Mouse (Mus musculus) gastrocnemius, postnatal 25 days (tissue): ENCODE results near the gene Coro1b. TPM values are rescaled to one million over a fixed set of nuclear protein-coding genes. Genes with fewer than 3 reads are reported as not detected.

Experiments used
- DNase-seq: peaks from one replicate; pipeline ENCODE4 v3.0.0; 2022
- total RNA-seq, 2 experiments: library from RNA; stranded (reverse); gene quantifications; 1 replicate in 1 of 2; 2 replicates in 1 of 2; pipeline ENCODE4 v1.2.3; 2021

The Coro1b gene
- total RNA-seq, 2 experiments from 2014 or later = 15.9 to 24.1 TPM

DNA sequence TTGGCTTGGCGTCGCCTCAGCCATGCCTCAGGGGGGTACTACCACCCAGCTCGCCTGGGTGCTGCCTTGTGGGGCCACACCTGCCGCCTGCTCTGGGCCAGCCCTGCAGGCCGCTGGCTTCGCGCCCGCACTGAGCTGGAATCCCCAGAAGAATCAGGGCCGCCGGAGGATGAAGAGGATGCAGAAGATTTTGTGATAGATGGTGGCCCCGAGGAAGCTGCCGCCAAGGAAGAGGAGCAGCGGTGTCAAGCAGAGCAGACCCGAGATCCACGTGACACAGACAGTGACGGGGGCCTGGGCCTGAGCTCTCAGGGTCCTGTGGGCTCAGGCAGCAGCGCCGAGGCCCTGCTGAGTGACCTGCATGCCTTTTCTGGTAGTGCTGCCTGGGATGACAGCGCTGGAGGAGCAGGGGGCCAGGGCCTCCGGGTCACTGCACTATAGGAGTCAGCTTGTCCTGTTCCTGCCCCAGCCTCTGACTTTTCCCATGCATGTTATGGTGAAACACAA is 7.7 kb downstream of the Coro1b start:
- no peak for DNase-seq

DNA sequence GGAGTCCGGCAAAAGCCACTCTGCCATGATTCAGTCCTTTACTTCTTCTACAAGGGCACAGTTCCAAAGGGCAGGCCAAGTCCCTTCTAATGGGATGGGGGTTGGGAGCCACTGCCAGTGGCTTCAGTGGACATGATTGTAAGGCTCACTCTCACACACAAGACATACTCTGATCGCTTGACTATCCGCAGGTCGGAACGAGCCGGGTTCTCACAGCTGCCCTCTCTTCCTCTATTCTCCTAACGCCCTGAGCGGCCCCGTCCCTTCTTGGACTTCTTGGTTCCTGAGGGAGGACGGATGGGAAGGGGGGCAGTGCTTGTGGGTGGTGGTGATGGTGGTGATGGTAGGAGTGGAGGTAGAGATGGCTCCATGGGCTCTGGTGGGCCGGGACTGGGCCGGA is 8.4 kb downstream of the Coro1b start:
- DNase-seq = no peak

DNA sequence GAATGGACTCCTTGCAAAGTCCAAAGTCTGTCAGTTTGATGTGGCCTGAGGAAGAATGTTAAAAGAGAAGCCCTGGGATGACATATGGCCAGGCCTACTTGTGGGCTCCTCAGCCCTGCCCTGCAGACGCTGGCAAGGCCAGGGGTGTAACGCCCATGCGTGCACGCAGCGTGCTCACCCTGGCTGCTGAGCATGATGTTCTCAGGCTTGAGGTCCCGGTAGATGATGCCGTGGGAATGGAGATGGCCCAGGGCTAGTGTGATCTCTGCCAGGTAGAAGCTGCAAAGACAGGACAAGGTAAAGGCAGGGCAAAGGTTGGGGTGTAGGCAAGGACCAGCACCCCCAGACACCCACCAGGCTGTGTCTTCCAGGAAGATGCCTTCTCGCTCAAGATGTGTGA is 10.6 kb downstream of the Coro1b start:
- no peak for DNase-seq

DNA sequence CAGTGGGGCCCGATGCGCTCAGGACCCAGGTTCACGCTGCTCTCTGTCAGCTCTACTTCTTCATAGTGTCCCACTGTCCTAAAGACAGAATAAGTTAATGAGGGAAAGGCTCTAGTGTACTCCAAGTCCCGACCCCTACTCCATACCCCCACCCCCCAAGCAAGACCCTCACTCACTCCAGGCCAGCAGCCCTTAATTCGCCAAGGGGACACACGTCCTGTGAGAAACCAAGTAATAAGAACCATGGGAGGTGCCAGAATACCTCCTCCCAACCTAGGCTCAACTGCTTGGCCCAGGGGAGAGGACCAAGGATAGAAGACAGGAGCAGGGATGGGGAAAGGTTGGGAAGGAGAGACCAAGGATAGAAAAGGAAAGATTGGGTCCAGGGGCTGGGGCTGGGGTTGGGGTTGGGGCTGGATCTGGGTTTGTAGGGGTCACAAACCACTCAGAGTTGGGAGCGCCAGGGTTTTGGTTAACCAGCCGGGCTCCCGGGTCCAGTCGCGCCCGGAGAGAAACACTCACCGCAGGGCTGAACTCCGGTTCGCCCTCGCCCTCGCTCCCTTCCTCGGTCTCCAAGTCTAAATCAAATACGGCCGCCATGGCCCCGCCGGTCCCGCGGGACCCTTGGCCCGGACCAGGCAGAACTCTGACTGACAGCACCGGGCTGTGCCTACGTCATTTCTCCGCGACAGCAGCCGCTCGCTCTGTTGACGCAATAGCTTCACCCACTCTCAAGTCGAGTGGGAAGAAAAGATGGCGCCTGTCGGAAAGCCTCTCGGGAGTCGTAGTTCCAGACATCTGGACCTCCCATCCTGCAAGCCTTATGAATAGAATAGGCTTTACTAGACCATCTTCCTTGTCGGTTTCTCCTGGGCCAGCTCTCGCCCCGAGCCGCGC is 14.5 kb downstream of the Coro1b start, which contains the start of gene Rps6kb2:
Gene Rps6kb2, minus strand, starts transcription at position 709 of the 897 bp plus-strand sequence.
- DNase-seq = peak; percentile 96

DNA sequence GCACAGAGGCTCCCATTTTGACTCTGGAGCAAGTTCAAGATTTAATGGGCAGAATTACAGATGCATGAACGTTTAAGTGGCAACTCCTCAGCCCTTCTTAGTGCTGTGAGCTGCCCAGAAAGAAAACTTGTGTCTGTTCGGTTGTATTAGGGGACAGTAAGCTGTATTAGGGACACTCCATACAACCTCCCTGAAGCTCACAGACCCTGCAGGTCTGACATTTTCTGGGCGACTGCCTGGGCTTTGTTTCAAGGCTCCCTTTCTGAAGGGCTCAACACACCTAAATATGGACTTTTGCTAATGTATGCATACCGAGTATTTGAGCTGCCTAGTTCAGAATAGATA is 15.1 kb downstream of the Coro1b start:
- no peak for DNase-seq

DNA sequence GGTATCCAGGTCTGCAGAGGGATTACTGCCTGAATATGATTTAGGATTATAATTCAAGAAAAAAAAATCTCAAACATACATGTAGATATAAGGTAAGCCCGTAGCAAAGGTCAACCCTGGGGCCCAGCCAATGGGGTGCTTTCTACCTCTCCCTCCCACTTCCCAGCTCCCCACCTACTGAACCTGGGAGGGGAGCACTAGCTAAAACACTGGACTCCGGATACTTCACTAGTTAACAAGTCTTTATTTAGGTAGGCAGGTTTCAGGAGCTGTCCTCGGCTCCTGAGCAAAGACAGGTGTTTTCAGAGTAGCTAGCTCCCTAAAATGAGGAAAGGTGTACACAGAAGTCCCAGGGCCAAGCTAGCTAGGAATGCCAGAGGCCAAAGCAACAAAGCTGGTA is 15.7 kb downstream of the Coro1b start:
- no peak for DNase-seq

DNA sequence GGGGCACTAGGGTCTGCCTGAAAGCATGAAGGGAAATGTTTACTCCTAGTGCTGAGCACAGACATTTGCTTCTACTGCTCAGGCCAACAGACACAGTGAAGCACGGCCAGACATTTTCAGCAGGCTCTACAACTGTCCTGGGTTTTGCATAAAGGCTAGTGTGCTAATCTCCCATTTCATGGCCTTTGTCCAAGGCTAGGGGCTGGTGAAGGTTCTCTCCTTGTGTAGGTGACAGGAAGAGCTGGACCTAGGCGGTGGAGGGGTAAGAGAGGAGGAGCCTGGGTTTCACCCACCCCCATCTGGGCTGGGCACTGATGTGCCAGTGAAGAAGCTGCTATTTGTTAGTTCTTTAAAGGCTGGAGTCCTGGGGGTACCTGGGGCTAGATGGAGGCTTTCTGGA is 16.3 kb downstream of the Coro1b start:
- no peak for DNase-seq

DNA sequence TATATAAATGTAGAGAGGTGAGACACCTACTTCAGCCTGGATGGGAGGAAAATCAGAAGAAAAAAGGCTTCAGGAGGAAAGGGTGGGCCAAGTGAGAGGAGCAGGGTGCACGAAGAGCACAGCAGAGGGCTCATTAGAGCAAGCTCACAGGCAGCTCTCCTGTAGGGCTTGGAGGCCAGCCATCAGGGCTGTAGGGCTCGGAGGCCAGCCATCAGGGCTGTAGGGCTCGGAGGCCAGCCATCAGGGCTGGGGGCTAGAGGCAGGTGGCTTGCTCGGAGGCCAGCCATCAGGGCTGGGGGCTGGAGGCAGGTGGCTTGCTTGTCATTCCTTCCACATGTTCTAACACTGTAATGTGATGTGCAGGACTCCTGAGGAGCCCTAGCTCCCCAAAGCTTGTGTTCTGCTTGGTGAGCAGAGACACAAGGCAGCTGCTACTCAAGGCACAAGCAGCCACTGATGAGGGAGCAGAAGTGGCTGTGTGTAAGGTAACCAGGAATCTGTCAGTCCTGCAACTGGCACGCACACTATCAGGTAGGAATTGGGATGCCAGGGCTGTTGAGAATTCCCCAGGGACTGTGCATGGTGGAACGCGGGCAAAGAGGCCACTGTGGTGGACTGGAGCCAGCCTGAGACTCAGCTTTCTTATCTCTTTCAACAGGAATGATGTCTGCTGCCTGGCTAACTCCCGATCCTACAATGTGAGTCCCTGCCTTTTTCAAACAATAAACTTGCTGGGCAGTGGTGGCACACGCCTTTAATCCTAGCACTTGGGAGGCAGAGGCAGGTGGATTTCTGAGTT is 18.5 kb downstream of the Coro1b start:
- DNase-seq = no peak

DNA sequence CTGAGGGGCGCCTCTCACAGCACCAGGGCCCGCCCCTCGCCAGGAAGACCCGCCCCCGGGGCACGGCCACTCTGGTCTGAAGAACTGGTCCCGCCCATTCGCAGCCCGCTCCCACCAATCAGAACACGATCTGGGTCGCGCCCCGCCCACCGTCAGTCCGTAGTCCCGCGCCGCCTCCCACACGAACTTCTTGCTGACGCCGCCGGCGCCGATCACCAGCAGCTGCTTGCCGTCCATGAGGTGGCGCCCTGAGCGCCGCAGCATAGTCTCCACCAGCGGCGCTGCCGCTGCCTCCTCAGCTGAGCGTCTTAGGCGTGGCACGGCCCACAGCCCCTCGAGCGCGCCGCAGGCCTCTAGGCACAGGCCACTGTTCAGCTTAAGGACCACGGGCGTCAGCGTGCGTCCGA is 21.0 kb downstream of the Coro1b start:
- peak; percentile 99 for DNase-seq

DNA sequence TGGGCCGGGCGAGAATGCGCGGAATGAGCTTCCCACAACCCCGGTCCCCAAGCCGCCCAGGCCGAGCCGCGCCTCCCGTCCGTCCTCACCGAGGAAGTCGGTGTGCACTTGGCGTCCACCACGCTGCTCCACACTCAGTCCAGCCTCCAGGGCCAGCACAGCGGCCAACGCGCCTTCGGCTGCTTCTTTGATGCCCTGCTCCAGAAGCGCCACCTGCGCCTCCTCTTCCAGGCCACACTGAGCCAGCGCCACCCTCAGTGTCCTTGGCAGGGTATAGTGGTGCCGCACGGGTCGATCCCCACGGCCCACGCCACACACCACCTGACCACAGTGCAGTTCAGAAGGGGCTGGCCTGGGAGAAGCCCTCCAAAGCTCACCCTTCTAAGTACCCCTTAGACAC is 21.4 kb downstream of the Coro1b start:
- no peak for DNase-seq

DNA sequence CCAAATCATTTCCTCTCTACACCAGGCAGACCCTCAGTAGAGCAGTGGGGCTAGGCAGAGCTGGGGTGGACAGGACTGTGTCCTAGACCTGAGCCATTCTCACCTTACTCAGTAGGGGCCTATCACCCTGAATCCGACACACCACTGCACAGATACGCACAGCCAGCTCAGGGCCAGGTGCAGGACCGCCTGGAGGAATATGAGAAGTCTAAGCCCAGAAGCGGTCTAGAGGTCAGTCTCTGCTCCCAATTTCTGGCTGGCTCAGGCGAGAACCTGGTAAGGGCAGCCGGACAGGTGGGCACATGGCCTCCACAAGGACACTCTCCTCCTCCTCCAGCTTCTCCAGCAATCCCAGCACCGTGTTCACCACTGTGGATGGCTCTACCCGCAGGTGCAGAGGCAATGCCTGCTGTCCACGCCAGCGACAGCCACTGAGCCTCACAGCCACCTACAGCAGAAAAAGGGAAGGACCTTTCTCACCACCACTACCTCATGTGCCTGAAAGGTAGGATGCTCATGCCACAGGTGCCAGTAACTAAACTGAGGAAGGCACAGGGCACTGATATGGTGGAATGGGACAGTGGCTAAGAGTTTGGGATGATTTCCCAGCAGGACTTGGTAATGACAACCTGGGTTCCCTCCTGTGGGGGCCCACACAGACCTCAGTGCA is 22.4 kb downstream of the Coro1b start:
- DNase-seq = no peak

DNA sequence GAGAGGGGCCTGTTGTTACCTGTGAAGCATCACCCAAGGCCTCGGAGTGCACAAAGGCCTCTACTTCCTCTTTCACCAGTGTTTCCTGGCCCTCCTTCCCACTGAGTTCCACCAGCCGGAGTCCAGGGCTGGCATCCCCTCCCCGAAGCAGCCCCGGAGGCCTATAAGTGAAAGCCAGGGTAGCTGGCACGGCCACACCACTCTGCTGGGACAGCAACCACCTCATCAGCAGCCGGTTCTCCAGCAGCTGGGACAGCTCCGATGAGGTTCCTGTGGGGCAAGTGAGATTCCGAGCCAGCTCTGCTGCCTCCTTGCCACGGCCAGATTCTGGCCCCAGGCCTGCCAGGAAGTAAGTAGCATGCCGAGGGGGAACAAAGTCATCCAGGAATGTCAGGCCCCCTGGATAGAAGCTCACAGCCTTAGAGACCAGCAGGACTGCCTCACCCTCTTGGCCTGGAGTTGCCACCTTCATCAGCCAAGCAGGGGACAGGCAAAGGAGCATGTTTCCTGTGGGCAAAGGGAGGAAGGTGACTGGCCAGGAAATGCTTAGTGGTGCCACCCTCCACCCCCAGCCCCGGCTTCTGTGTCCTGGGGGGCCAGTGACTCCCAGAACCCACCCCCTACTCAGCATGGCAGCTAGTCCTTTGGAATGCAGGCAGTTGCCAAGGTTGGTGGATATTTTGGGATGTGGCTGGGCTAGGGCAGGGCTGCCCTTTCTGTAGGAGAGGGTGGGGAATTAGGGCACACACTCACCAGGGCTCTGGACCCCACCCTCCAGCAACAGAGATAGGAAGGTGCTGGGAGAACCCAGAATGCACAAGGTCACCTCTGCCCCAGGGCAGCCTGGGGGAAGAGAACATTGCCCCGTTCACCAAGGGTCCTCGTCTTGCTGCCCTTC is 23.2 kb downstream of the Coro1b start:
- peak; percentile 74 for DNase-seq

DNA sequence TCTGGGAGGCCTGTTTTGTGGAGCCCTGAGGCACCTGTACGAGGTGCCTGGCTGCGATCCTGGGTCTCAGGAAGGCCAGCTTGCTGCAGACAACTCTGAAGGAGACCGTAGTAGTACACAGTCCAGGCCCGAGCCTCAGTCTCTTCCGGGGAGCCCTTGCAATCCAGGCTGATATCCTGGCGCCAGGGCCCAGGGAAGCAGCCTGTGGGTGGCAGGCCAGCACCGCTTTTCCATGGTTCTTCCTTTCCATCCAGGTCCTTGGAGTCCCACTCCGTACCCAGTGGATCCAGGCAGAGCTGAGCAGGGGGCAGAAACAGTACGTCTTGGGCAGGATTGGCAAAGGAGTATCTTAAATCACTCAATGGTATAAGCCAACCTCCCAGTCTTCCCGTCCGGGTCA is 24.5 kb downstream of the Coro1b start:
- DNase-seq = no peak

DNA sequence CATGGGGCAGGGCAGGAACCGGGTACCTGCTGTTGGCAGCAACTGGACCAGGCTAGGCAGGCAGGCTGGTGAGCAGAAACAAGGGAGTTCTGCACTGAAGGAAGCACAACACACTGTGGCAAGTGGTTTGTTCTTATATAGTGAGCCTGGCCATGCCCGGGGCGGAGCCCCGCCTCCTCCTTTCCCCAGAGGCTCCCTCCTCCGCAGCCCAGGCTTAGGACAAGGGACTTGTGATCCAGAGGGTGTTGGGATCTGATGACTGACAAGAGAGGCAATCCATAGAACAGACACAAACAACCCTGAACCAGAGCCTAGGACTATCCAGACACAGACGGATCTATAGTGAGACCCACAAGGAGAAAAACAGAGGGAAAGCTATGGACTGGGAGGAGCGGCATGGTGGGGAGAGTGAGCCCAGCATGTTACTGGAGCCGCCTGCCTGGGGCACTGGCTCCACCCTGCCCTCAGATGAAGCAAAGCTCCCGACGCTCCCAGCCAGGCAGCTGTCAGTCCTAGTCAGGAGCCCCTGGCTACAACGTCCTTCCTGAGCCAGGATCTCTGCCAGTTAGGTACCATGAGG is 27.0 kb downstream of the Coro1b start, which contains the start of gene Carns1:
Gene Carns1, minus strand, starts transcription at position 112 of the 580 bp plus-strand sequence.
- DNase-seq = peak; percentile 60

DNA sequence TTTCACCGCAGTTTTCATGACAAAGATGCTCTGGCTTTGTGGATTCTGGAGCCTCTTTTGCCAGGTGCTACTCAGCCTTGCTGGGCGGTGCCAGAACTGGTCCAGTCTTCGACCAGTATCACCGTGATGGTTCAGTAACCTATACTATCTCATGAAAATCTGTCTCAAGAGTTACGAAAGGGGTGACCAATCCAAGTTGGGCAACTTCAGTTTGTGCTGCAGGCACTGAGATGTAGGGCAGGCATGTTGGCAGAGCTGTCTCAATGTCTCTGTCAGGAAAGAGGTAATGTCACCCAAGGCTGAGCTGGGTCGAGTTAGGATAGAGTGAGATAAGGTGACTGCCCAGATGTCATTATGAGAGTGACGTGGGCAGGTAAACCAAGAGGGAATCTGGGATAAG is 32.0 kb downstream of the Coro1b start:
- DNase-seq = no peak

DNA sequence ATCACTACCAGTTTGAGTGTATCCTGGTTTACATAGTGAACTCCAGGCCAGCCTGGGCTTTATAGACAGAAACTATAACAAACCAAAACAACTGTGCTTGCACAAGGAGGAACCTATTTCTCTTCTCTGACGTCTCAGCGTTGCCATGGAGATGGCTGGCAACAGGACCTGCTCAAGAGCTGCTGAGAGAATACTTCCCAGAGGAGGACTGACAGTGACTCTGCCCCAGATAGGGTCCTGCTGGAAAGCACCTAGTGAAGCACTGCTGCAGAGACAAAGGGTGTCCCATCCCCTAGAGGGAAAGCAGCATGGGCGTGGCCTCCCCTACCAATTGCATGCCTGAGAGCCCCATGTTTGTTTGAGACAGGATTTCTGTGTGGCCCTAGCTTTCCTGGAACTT is 33.5 kb downstream of the Coro1b start:
- no peak for DNase-seq

DNA sequence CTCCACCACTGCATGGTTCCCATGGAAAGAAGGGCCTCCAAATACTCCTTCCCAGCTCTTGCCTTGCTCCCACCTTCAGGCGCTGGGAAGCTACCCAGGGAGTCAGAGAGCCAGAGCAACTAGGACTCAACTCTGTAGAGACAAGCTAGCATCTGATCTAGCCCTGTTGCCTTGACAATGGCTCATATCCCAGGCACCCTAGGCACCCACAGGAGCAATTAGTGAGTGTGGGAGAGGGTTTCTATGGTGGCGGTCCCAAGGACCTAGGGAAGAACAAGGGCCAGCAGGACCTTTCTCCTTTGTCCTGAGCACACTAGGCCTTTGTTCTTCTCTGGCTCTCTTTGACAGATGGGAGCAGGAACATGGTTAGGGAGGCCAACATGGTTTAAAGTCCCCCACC is 35.3 kb downstream of the Coro1b start:
- no peak for DNase-seq

DNA sequence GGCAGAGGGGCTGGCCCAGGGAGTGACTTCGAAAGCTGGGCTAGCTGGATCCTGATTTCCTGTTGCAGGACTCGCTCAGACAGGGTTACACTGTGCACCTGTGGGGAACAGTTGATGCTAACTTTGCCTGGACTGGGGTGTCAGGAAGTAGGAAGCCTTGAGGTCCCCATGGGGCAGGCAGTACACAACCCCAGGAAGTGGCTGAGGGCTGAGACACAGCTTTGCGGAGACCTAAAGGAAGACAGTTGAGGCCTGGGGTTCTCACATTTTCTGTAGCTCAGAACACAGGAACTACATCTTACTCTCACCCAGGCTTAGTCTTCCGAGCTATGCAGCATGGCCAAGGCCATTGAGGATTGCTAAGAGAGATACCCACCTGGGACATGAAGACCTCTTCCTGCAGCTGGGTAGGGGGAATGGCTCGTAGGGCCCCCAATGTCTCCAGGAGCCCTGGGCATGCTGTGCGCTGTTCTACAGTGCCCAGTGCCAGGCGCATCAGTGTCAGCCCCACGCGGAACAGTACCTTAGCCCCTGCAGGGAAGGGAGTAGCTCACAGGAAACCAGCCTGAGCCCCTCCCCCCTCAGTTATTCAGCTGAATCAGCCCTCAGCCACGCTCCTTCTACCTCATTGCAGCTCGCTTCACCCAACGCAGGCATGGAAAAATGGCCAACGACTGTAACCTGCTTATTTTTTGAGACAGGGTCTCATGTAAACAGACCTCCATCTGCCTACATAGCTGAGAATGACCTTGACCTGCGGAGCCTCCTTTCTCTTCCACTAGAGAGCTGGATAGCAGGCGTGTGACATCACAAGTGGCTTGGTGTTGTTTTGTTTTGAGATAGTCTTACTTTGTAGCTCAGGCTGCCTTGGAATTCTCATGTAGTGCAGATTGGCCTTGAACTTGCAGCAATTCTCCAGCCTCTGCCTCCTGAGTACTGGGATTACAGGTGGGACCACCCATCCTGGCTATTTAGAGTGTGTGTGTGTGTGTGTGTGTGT is 36.9 kb downstream of the Coro1b start:
- no peak for DNase-seq

DNA sequence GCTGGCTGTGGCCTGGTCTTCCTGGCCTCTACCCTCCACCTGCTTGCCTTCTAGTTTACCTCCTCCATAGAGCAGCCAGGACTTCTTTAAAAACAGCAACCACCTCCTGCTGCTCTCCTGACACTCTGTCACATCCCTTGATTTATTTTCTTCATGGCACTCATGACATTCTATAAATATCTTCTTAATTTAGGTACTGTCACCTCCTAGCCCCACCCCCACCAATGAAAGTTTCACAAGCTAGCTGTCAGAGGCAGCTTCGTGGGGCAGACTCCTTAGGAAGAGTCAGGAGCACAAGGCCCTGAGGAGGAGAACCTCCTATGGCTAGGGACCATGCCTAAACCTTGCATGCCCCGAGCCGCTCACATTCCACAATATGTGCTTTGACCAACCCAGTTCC is 38.9 kb downstream of the Coro1b start:
- DNase-seq = no peak
